Mouse (Mus musculus) stomach, postnatal 0 days (tissue): ENCODE measurements at regions not wholly inside any gene's neighbourhood (a gene's known extent, or its start where the extent isn't known, plus 50 kb on each side); places are given as distances from the start of the nearest gene placed in this dataset.

Experiments
- CTCF ChIP-seq: IDR thresholded peaks from 2 replicates; pipeline ENCODE4 v1.5.1; 2016; ENCODE audit warnings: antibody characterized with exemption, low read depth, mild to moderate bottlenecking, moderate library complexity
- EP300 ChIP-seq: optimal IDR thresholded peaks from 2 replicates; pipeline ENCODE3; 2016; ENCODE audit warnings: antibody characterized with exemption

- TF ChIP-seq EP300 (no peak), CTCF (no peak)
Measured at GRCm38 (mm10) chr8:90046779-90047178, 301.4 kb downstream of the Tox3 start.
